In genomic region chr17:32610896-32611295, GRCm38 (mm10) we compare ENCODE assay signal across 38 mouse cellular contexts. TPM values are rescaled to one million over a fixed set of nuclear protein-coding genes. Genes with fewer than 3 reads are reported as not detected.
"Had no signal": no experiment of that assay in that cellular context is flagged by ENCODE, and none has a peak within 500 bp of the region (broad histone marks: within the 10 kb centered on the region; RNA-seq: fewer than 3 reads in every experiment).

No protein-coding gene starts in this region.

- H3K27me3 ChIP-seq: heart, embryonic 13.5 days; heart, embryonic 15.5 days; hindbrain, embryonic 13.5 days; hindbrain, embryonic 15.5 days; kidney, embryonic 15.5 days; limb, embryonic 12.5 days; liver, embryonic 13.5 days had no signal

- H3K36me3 ChIP-seq: heart, embryonic 13.5 days; heart, embryonic 15.5 days; hindbrain, embryonic 13.5 days; hindbrain, embryonic 15.5 days; kidney, embryonic 15.5 days; limb, embryonic 10.5 days; limb, embryonic 12.5 days; liver, embryonic 13.5 days had no signal

- H3K4me1 ChIP-seq: heart, embryonic 13.5 days; heart, embryonic 15.5 days; hindbrain, embryonic 13.5 days; hindbrain, embryonic 15.5 days; kidney, embryonic 15.5 days; limb, embryonic 10.5 days; limb, embryonic 12.5 days; liver, embryonic 13.5 days had no signal

- H3K9me3 ChIP-seq: heart, embryonic 13.5 days; heart, embryonic 15.5 days; hindbrain, embryonic 13.5 days; hindbrain, embryonic 15.5 days; kidney, embryonic 15.5 days; limb, embryonic 10.5 days; limb, embryonic 12.5 days; liver, embryonic 13.5 days had no signal

- H3K27ac ChIP-seq: heart, adult 2 months; heart, embryonic 13.5 days; heart, embryonic 15.5 days; hindbrain, embryonic 13.5 days; hindbrain, embryonic 15.5 days; hindbrain, postnatal 0 days; kidney, embryonic 15.5 days; kidney, postnatal 0 days; left cerebral cortex, adult 2 months; limb, embryonic 10.5 days; limb, embryonic 12.5 days; liver, embryonic 13.5 days had no signal

- H3K4me2 ChIP-seq: heart, embryonic 11.5 days; heart, embryonic 13.5 days; heart, embryonic 15.5 days; hindbrain, embryonic 13.5 days; hindbrain, embryonic 15.5 days; kidney, embryonic 15.5 days; limb, embryonic 12.5 days; liver, embryonic 13.5 days had no signal

- H3K4me3 ChIP-seq: heart, adult 2 months; heart, embryonic 13.5 days; heart, embryonic 15.5 days; hindbrain, embryonic 13.5 days; hindbrain, embryonic 15.5 days; kidney, embryonic 15.5 days; left cerebral cortex, adult 2 months; limb, embryonic 10.5 days; limb, embryonic 12.5 days; liver, embryonic 13.5 days had no signal

- DNase-seq: gastrocnemius, postnatal 14 days; gastrocnemius, postnatal 36 days; heart, adult 11 months; heart, adult 2 months; heart, postnatal 14 days; heart, postnatal 36 days; kidney, adult 11 months; kidney, adult 2 months; kidney, adult 9 months; kidney, postnatal 14 days; kidney, postnatal 36 days; liver, embryonic 13.5 days had no signal

- ATAC-seq: hindbrain, postnatal 0 days; intestine, embryonic 16.5 days had no signal

- H3K9ac ChIP-seq: heart, embryonic 13.5 days; heart, embryonic 15.5 days; hindbrain, embryonic 13.5 days; hindbrain, embryonic 15.5 days; kidney, embryonic 15.5 days; limb, embryonic 12.5 days; liver, embryonic 13.5 days had no signal

RNA-seq across cellular contexts. Expression of gene Cyp4f37, which starts 10.2 kb away (rescaled TPM):
- total RNA-seq: gastrocnemius, adult 18-20 months; gastrocnemius, adult 8-10 months; gastrocnemius, postnatal 14 days; gastrocnemius, postnatal 36 days; heart, adult 2 months; heart, postnatal 14 days; heart, postnatal 36 days; hematopoietic stem cell, adult 5-6 weeks; hindbrain, postnatal 0 days; layer of hippocampus, adult 18-20 months; layer of hippocampus, adult 8-10 months; layer of hippocampus, postnatal 10 days; layer of hippocampus, postnatal 25 days; left cerebral cortex, adult 2 months; left cerebral cortex, postnatal 14 days; left cerebral cortex, postnatal 36 days had no signal
- polyA plus RNA-seq: heart, adult 2 months; heart, embryonic 11.5 days; heart, embryonic 13.5 days; heart, embryonic 15.5 days; heart, postnatal 0 days; hindbrain, embryonic 11.5 days; hindbrain, embryonic 13.5 days; intestine, embryonic 14.5 days; intestine, embryonic 16.5 days; kidney, embryonic 15.5 days; kidney, postnatal 0 days; large intestine, adult 2 months; limb, embryonic 10.5 days; limb, embryonic 12.5 days; limb, embryonic 14.5 days; liver, embryonic 13.5 days had no signal

RNA-seq across cellular contexts. Expression of gene Cyp4f40, which starts 47.8 kb away (rescaled TPM):
- total RNA-seq: gastrocnemius, adult 18-20 months; gastrocnemius, adult 8-10 months; gastrocnemius, postnatal 14 days; gastrocnemius, postnatal 36 days; heart, adult 2 months; heart, postnatal 14 days; heart, postnatal 36 days; hematopoietic stem cell, adult 5-6 weeks; hindbrain, postnatal 0 days; layer of hippocampus, adult 18-20 months; layer of hippocampus, adult 8-10 months; layer of hippocampus, postnatal 10 days; layer of hippocampus, postnatal 25 days; left cerebral cortex, adult 2 months; left cerebral cortex, postnatal 14 days; left cerebral cortex, postnatal 36 days had no signal
- polyA plus RNA-seq: heart, adult 2 months; heart, embryonic 11.5 days; heart, embryonic 13.5 days; heart, embryonic 15.5 days; heart, postnatal 0 days; hindbrain, embryonic 11.5 days; hindbrain, embryonic 13.5 days; kidney, adult 2 months; kidney, embryonic 15.5 days; limb, embryonic 10.5 days; limb, embryonic 12.5 days; limb, embryonic 14.5 days; liver, embryonic 13.5 days had no signal
